Mouse (Mus musculus) brain, embryonic 14.5 days (tissue): ENCODE measurements at regions not wholly inside any gene's neighbourhood (a gene's known extent, or its start where the extent isn't known, plus 50 kb on each side); places are given as distances from the start of the nearest gene placed in this dataset.

ENCODE experiments used
- DNase-seq: peaks from one replicate; pipeline ENCODE4 v3.0.0-alpha.2; 2011; ENCODE audit warnings: low read depth
- CTCF ChIP-seq: fragments of 200-500 bp; IDR thresholded peaks from 2 replicates; pipeline ENCODE4 v1.5.1; 2012; ENCODE audit warnings: inconsistent platforms, mild to moderate bottlenecking, moderate library complexity, borderline replicate concordance; ENCODE audit not compliant: insufficient read depth, insufficient read length; ENCODE audit errors: extremely low read depth
- POLR2A ChIP-seq: fragments of 200-500 bp; IDR thresholded peaks from 2 replicates; pipeline ENCODE4 v1.6.1; 2012; ENCODE audit warnings: mild to moderate bottlenecking, inconsistent platforms, borderline replicate concordance; ENCODE audit not compliant: poor library complexity, insufficient read depth, insufficient read length, severe bottlenecking; ENCODE audit errors: extremely low read depth

GRCm38 (mm10) chr4:153227680-153228420 lies 254.8 kb downstream of the Ajap1 start:
- TF ChIP-seq CTCF, result no peak
- TF ChIP-seq POLR2A, result no peak

GRCm38 (mm10) chr4:153224618-153225177 lies 257.9 kb downstream of the Ajap1 start:
- TF ChIP-seq CTCF, result no peak
- no peak for TF ChIP-seq POLR2A
- peak; percentile 96 for DNase-seq

More at GRCm38 (mm10) chr4:153227680-153228420, 254.8 kb downstream of the Ajap1 start:
- DNase-seq, result no peak

GRCm38 (mm10) chr4:153223019-153223418 lies 259.6 kb downstream of the Ajap1 start:
- TF ChIP-seq POLR2A (no peak), CTCF (no peak)
- no peak for DNase-seq

GRCm38 (mm10) chr4:153220485-153220884 lies 262.1 kb downstream of the Ajap1 start:
- TF ChIP-seq CTCF, result no peak
- no peak for DNase-seq

GRCm38 (mm10) chr4:153220074-153220473 lies 262.5 kb downstream of the Ajap1 start:
- TF ChIP-seq CTCF, result no peak
- TF ChIP-seq POLR2A, result no peak
- DNase-seq, result peak; percentile 45

- no peak for TF ChIP-seq CTCF
- no peak for TF ChIP-seq POLR2A
- no peak for DNase-seq
Measured at GRCm38 (mm10) chr4:153217541-153217980, 265.1 kb downstream of the Ajap1 start.

- DNase-seq, result no peak
- TF ChIP-seq POLR2A (no peak), CTCF (no peak)
Measured at GRCm38 (mm10) chr4:153212095-153212494, 270.5 kb downstream of the Ajap1 start.

- DNase-seq, result no peak
Measured at GRCm38 (mm10) chr4:153208822-153209221, 273.8 kb downstream of the Ajap1 start.

GRCm38 (mm10) chr4:153208215-153208614 lies 274.4 kb downstream of the Ajap1 start:
- TF ChIP-seq CTCF (no peak), POLR2A (no peak)
- DNase-seq, result no peak

More at GRCm38 (mm10) chr4:153208822-153209221, 273.8 kb downstream of the Ajap1 start:
- TF ChIP-seq CTCF (no peak), POLR2A (no peak)

GRCm38 (mm10) chr4:153207578-153208102 lies 275.0 kb downstream of the Ajap1 start:
- TF ChIP-seq CTCF (no peak), POLR2A (no peak)
- DNase-seq, result no peak

GRCm38 (mm10) chr4:153206789-153207457 lies 275.7 kb downstream of the Ajap1 start:
- DNase-seq, result peak; percentile 32
- no peak for TF ChIP-seq POLR2A
- no peak for TF ChIP-seq CTCF
